Mouse (Mus musculus): ENCODE measurements at regions not wholly inside any gene's neighbourhood (a gene's known extent, or its start where the extent isn't known, plus 50 kb on each side); places are given as distances from the start of the nearest gene placed in this dataset.
"Not testable (repeated sequence)": the region's sequence is repeated elsewhere in the genome, so short reads cannot be mapped to it uniquely, and the experiment has no call there.

DNA sequence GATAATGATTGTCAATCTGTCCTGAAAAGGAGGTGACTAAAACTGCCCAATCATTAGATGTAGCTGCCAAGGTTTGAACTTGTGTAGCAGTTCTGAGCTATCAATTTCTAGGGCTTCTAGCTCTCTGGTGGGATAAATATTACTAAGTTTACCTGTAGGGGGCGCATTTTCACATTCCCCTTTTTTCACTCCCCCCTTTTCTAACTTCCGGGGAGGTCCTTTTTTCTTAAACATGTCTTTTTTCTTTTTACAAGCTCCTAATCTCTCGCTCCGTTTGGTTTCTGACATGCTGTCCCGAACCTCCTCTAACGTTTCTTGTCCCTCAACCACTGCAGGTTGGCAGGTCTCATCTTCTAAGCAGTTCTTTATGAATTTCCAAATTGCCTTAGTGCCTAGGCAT lies 2129.0 kb downstream of the Cntnap5b start:
- TF ChIP-seq CHD2 (IDR thresholded peaks at IDR 0.05; ENCODE audit: low read depth, low read length); HCFC1 (IDR thresholded peaks at IDR 0.05; ENCODE audit: borderline replicate concordance, insufficient read depth, low read length); ZC3H11A (IDR thresholded peaks at IDR 0.05; ENCODE audit: borderline replicate concordance, low read depth, low read length): not testable (repeated sequence)

Measured in ES-E14 (cell line).